Mouse (Mus musculus) heart, postnatal 0 days (tissue): ENCODE data around the gene S100a2. TPM values are rescaled to one million over a fixed set of nuclear protein-coding genes. Genes with fewer than 3 reads are reported as not detected.
A peak's percentile ranks its signal among the peaks of the same experiment; 100 is the strongest.

Experiments used
- ATAC-seq: fragments of 200-750 bp; cut with Nextera tagmentation; 2 replicates; pipeline ENCODE4 v1.8.0; 2017; ENCODE audit warnings: low read depth, moderate number of reproducible peaks, moderate library complexity; ENCODE audit not compliant: insufficient read depth
- DNase-seq: peaks from one replicate; pipeline ENCODE4 v3.0.0-alpha.2; 2016; ENCODE audit warnings: low spot score
- H3K27ac ChIP-seq: fragments of 300-500 bp; sonication (generic); 2 replicates; pipeline ENCODE4 v1.5.1; 2014; ENCODE audit warnings: low read depth, mild to moderate bottlenecking
- H3K27me3 ChIP-seq: fragments of 300-500 bp; sonication (generic); 2 replicates; pipeline ENCODE4 v1.6.1; 2014; ENCODE audit warnings: low read length, mixed read lengths; ENCODE audit not compliant: control insufficient read depth, insufficient read depth
- H3K36me3 ChIP-seq: fragments of 300-500 bp; sonication (generic); replicated peaks from 2 replicates; pipeline ENCODE4 v1.6.1; 2014; ENCODE audit warnings: low read length, mixed read lengths; ENCODE audit not compliant: control insufficient read depth, insufficient read depth
- H3K4me1 ChIP-seq: fragments of 300-500 bp; sonication (generic); 2 replicates; pipeline ENCODE4 v1.6.1; 2014; ENCODE audit warnings: antibody characterized with exemption; ENCODE audit not compliant: control insufficient read depth, insufficient read depth
- H3K4me2 ChIP-seq: fragments of 300-500 bp; sonication (generic); 2 replicates; pipeline ENCODE4 v1.6.1; 2014; ENCODE audit warnings: low read depth, mild to moderate bottlenecking, low read length, moderate library complexity
- H3K4me3 ChIP-seq: fragments of 300-500 bp; sonication (generic); 2 replicates; pipeline ENCODE4 v1.5.1; 2014; ENCODE audit warnings: low read depth, low read length
- H3K9ac ChIP-seq: fragments of 300-500 bp; sonication (generic); replicated peaks from 2 replicates; pipeline ENCODE4 v1.6.1; 2014; ENCODE audit warnings: low read depth, low read length, mixed read lengths
- H3K9me3 ChIP-seq: fragments of 300-500 bp; sonication (generic); replicated peaks from 2 replicates; pipeline ENCODE4 v1.6.1; 2016; ENCODE audit warnings: low read length; ENCODE audit not compliant: control insufficient read depth
- CTCF ChIP-seq: IDR thresholded peaks from 2 replicates; pipeline ENCODE4 v1.5.1; 2016; ENCODE audit warnings: antibody characterized with exemption, control low read depth, low read depth
- EP300 ChIP-seq: IDR thresholded peaks from 2 replicates; pipeline ENCODE4 v1.6.1; 2016; ENCODE audit warnings: antibody characterized with exemption, low read depth
- WGBS: fragments of 180-500 bp; shearing (Covaris S2); extraction: QIAGEN DNeasy Blood & Tissue Kit; methylation state at CpG from one replicate; pipeline ENCODE4 v1.1.7; 2014; 5-methylcytosine and 5-hydroxymethylcytosine counted together
- polyA plus RNA-seq: library from polyadenylated mRNA; unstranded; fragments of >200 nt; fragmentation: Nextera tagmentation; extraction: Ambion mirVana; gene quantifications from 2 replicates; pipeline ENCODE4 v1.2.1, GENCODE M21; 2015
- total RNA-seq: library from RNA; depleted of rRNA; stranded (reverse); fragments of >200 nt; gene quantifications from 2 replicates; pipeline ENCODE4 v1.2.3, GENCODE M21; 2014; ENCODE audit warnings: low replicate concordance

Gene S100a2
- total and polyA plus RNA-seq, 2 experiments from 2014 or later: not detected

DNA sequence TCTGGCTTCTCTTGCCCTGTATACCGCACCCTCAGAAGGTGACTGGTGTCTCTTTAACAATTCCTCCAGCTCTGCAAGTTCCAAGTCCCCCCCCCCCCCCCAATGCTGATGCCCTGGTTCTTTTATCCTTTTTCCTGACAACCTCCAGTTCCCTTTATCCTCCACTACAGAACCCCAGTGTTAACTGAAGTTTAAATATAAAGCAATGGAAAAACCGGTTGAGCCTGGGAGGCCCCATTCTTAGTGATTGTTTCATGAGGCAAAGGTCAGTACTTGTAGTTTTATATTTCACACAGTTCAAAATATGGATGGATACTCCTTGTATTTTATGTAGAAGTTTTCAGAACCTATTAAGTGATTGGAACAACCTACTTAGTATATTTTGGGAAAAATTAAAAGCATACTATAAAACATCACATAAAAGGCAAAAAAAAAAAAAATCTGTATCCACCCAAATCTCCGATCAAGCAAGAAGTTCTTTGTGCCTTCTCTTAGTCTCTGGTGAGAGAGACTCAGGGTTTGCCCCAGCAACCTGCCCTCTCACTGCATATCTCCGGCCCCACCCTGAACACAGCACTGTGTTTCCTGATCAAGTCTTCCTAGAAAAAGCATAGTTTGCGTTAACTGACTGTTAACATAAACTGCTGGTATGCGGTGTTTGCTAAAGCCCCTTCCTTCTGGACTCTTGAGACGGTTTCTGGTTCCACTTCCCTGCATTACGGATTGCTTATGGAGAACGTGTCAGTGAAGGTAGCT lies 36.4 kb downstream of the S100a2 start:
- H3K36me3 ChIP-seq: no peaks in the 10 kb centered on the region
- ATAC-seq (no peak), DNase-seq (no peak)
- no peaks in the 10 kb centered on the region for H3K27me3 ChIP-seq
- H3K9ac ChIP-seq: no peak overlapping the region
- no peak overlapping the region for H3K4me2 ChIP-seq
- no peak overlapping the region for H3K4me3 ChIP-seq
- 67% methylated on average over 9 of the region's 9 CpGs for WGBS
- H3K4me1 ChIP-seq: 0 out of 2 replicates have a peak, but pooled peaks cover 10% of the 10 kb centered on the region
- H3K9me3 ChIP-seq: no peaks in the 10 kb centered on the region
- no peak overlapping the region for H3K27ac ChIP-seq
- TF ChIP-seq CTCF (no peak), EP300 (no peak)

DNA sequence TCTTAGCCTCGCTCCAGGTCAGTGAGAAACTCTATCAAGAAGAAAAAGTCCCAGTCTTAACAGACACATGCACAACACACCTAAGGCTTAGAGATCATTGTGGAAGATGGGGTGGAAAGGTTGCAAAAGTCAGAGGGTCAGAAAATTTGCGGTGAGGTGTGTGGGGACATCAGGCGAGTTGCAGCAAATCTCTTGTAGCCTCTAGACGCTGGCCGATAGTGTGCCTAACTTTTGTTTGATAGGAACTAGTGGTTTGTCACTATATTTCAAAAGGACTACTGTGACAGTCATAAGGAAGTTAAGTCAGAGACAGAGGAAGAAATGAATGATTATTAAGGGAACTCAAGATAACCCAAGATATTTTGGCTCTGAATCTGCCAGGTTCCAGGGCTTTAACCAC lies 37.3 kb downstream of the S100a2 start:
- 0 out of 2 replicates have a peak, but pooled peaks cover 10% of the 10 kb centered on the region for H3K4me1 ChIP-seq
- 84% methylated on average over 5 of the region's 5 CpGs for WGBS
- ATAC-seq: no peak
- H3K27ac ChIP-seq: no peak overlapping the region
- no peak overlapping the region for H3K9ac ChIP-seq
- no peak for DNase-seq
- H3K4me3 ChIP-seq: no peak overlapping the region
- no peaks in the 10 kb centered on the region for H3K36me3 ChIP-seq
- H3K27me3 ChIP-seq: no peaks in the 10 kb centered on the region
- H3K9me3 ChIP-seq: no peaks in the 10 kb centered on the region
- TF ChIP-seq CTCF (no peak), EP300 (no peak)
- H3K4me2 ChIP-seq: no peak overlapping the region

DNA sequence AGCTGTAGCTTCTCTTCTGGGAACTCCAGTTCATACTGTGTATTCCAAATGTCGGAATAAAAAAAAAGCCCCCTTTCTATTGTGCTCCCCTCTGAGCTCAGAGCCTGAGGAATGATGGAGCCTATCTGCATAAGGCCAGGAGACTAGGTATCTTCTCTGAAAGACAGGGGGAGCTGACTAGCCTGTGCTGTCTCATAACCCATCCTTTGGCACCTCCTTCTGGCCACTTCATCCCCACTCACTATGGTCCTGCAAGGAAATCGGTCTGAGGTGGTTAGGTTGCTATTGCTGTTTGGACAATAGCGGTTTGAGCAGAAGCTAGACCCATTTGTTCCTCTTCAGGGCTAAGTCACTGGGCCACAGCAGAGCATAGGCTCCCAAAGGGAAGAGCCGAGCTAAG lies 37.8 kb downstream of the S100a2 start:
- 55% methylated on average over 4 of the region's 4 CpGs for WGBS
- DNase-seq: no peak
- peak; percentile 67; the same call in 1 of the 2 replicates for ATAC-seq

DNA sequence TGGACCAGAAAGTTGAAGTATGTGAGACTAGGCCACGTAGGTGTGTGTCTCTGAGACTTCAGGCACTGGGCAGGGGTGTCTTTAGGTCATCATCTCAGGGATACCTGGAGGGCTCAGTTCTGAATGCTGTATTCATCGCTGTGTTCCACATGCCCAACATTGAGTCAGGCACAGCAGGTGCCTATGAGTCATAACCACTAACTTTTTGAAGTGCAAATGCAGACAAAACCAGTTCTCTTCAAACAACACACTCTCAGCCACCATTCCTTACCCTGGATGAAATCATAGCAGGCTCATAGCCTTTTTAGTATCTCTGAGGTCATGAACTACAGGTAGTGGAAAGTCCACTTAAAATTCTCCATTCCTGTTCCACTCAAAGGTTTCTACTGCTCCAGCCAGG lies 39.3 kb downstream of the S100a2 start:
- no peak overlapping the region for H3K27ac ChIP-seq
- no peak overlapping the region for H3K4me3 ChIP-seq
- DNase-seq (no peak), ATAC-seq (no peak)
- WGBS: 60% methylated on average over 2 of the region's 2 CpGs
- H3K4me1 ChIP-seq: no peaks in the 10 kb centered on the region
- no peaks in the 10 kb centered on the region for H3K36me3 ChIP-seq
- H3K27me3 ChIP-seq: no peaks in the 10 kb centered on the region
- H3K9ac ChIP-seq: no peak overlapping the region
- no peaks in the 10 kb centered on the region for H3K9me3 ChIP-seq
- no peak for TF ChIP-seq CTCF
- TF ChIP-seq EP300: no peak
- no peak overlapping the region for H3K4me2 ChIP-seq

More for the DNA sequence above, 37.8 kb downstream of the S100a2 start:
- no peak overlapping the region for H3K4me2 ChIP-seq
- TF ChIP-seq EP300: no peak
- peak; percentile 58 for TF ChIP-seq CTCF
- no peaks in the 10 kb centered on the region for H3K9me3 ChIP-seq
- H3K9ac ChIP-seq: no peak overlapping the region
- H3K4me1 ChIP-seq: 0 out of 2 replicates have a peak, but pooled peaks cover 10% of the 10 kb centered on the region
- no peaks in the 10 kb centered on the region for H3K36me3 ChIP-seq
- no peaks in the 10 kb centered on the region for H3K27me3 ChIP-seq
- H3K4me3 ChIP-seq: no peak overlapping the region
- H3K27ac ChIP-seq: no peak overlapping the region

DNA sequence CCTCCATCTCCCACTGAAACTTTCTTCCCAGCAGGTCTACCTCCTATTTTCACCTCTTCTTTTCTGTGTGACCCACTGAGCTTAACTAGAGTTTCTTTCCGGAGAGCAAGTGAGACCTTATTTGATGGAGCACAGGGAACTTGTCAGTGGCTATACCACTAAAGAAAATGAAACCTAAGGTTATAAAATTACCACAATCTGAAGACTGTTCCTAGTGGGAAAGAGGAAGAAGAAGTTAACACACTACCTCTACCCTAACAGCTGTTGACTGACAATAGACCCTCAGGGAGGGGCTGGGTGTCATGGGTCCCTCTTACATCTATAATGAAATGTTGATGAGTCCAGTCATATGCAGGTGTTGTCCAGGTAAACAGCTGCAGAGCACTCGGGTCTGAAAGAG lies 41.9 kb downstream of the S100a2 start:
- Histone ChIP-seq H3K4me1 (no peaks in the 10 kb centered on the region), H3K9ac (no peak overlapping the region), H3K36me3 (no peaks in the 10 kb centered on the region), H3K4me3 (no peak overlapping the region), H3K27me3 (no peaks in the 10 kb centered on the region), H3K4me2 (no peak overlapping the region), H3K9me3 (no peaks in the 10 kb centered on the region), H3K27ac (no peak overlapping the region)
- TF ChIP-seq EP300 (no peak), CTCF (no peak)
- DNase-seq: no peak
- ATAC-seq: no peak
- 69% methylated on average over 2 of the region's 2 CpGs for WGBS
